Mouse (Mus musculus) yolk sac, embryonic 10.5 days (tissue): ENCODE measurements around the gene Crls1.

Experiments
- DNase-seq: peaks from one replicate; pipeline ENCODE4 v3.0.0-alpha.2; 2017; ENCODE audit warnings: low spot score

Gene Crls1

DNA sequence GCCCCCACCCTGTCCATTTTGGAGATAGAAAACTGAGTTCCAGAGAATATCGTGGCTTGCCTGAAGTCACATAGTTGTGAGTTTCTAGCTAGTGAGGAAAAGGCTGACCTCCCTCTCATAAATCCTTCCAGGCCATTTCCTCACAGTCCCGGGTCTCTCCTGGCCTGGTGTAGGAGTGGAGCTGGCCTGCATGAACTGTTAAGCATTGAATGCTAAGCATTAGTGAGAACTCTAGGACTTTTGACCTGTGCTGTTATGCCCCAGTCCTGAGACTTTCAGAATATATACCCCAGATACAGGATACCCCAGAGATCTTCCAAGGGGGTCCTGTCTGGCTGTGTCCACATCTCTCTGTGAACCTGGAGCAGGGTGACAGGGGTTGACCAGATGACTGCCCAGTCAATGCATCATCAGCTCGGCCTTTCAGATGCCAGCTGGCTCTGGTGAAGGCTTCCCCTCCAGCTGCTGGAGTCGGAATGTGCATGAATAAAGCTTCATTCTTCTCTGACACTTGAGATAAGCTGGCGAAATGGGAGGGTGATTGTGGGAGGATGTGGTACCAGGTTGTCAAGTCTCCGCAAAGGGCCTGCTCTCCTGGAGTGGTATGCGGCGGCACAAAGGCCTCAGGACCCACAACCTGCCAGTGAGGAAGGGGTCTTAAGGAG lies 38.0 kb downstream of the Crls1 start:
- no peak for DNase-seq

DNA sequence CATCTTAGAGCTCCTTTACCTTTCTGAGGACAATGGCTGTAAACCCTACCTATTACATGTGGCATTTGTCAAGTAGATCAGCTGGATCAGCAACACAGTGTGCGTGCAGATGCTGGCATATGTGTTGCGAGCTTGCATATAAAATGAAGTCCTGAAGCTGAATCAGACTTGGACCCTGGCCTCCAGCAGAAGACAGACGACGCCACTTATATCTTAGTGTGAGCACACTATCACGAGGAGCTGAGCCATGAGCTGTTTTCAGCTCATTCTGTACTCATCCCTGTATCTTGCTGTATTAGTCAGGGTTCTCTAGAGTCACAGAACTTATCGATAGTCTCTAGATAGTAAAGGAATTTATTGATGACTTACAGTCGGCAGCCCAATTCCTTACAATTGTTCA lies 38.8 kb downstream of the Crls1 start:
- no peak for DNase-seq

- DNase-seq, result no peak
Observed at GRCm38 (mm10) chr2:132893826-132894225, 47.4 kb downstream of the Crls1 start.

GRCm38 (mm10) chr2:132898211-132898610 lies 51.7 kb downstream of the Crls1 start:
- no peak for DNase-seq

- DNase-seq, result no peak
Observed at GRCm38 (mm10) chr2:132900596-132900995, 54.1 kb downstream of the Crls1 start.

GRCm38 (mm10) chr2:132901636-132902035 lies 55.2 kb downstream of the Crls1 start:
- no peak for DNase-seq

GRCm38 (mm10) chr2:132902056-132902455 lies 55.6 kb downstream of the Crls1 start:
- DNase-seq, result no peak

DNA sequence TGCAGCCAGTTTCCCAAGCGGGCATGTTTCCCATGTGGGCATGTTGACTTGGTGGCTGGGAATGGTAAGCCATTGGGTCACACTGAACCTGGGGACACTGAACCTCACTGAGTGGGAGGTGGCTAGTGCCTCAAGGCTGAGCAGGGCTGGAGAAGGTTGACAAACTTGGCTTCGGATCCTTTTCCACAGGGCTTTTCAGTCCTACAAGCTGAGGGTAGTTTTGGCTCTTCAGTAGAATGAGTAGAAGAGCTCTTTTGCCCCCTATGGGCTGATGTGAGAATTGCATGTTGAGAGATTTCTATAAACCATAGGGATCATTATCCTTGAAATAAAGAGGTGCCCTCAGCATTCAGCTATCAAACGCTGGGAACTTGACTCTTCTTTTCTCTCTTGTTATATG lies 57.0 kb downstream of the Crls1 start:
- peak; percentile 38 for DNase-seq

DNA sequence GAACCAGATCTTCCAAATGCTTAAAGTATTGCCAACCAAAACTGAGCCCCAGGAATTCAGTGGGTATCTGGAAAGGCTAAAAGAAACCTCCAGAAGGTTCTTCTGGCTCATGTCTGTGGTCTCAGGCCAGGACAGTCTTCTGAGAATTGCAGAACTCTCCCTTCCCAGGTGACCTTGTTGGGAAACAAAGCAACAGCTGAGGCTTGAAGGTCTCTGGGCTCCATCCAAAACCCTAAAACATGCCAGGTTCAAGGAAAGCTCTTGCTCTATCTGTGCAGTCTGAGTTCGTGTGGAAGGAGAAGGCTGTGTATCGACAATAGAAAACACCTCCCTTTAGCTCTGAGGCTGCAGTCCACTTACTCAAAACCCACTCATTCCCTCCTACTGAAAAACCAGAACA lies 58.5 kb downstream of the Crls1 start:
- no peak for DNase-seq

DNA sequence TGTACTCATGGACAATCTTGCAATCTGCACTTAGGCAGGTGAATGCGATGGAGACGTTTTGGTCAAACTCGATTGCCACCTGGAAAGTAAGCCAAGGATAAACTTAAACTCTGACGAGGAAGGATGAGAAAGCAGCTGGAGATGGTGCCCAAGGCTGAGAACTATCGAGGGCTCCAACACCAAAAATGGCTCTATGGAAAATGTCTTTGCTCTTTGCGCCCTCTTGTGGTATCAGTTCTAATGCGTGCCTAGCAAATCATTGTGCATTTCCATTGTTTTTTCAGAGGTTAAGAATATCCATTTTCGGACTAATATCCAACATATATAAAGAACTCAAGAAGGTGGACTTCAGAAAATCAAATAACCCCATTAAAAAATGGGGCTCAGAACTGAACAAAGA lies 60.3 kb downstream of the Crls1 start:
- no peak for DNase-seq

GRCm38 (mm10) chr2:132914785-132915184 lies 68.3 kb downstream of the Crls1 start:
- DNase-seq, result no peak
